Mouse (Mus musculus) lung, adult 2 months (tissue): Measurements from ENCODE around the gene Gcm1. TPM values are rescaled to one million over a fixed set of nuclear protein-coding genes. Genes with fewer than 3 reads are reported as not detected.

ENCODE experiments used
- DNase-seq: peaks from one replicate; pipeline ENCODE4 v3.0.0; 2022
- H3K4me1 ChIP-seq: fragments of 200-500 bp; 2 replicates; pipeline ENCODE4 v1.6.1; 2011; ENCODE audit warnings: low read length; ENCODE audit not compliant: control insufficient read depth, insufficient read depth
- H3K4me3 ChIP-seq: fragments of 200-500 bp; replicated peaks from 2 replicates; pipeline ENCODE3; 2011; ENCODE audit warnings: low read depth, mild to moderate bottlenecking, control low read depth, low read length; ENCODE audit errors: extremely low read depth
- CTCF ChIP-seq: fragments of 200-500 bp; IDR thresholded peaks from 2 replicates; pipeline ENCODE4 v1.5.1; 2011; ENCODE audit warnings: mild to moderate bottlenecking, low read length, control low read depth; ENCODE audit not compliant: insufficient read depth
- POLR2A ChIP-seq: fragments of 200-500 bp; IDR thresholded peaks from 2 replicates; pipeline ENCODE4 v1.6.1; 2011; ENCODE audit warnings: low read depth, mild to moderate bottlenecking, control low read depth, low read length, borderline replicate concordance; ENCODE audit errors: extremely low read depth
- WGBS: fragments of 180-500 bp; shearing (Covaris S2); methylation state at CpG from one replicate; pipeline ENCODE4 v1.1.7; 2018; 5-methylcytosine and 5-hydroxymethylcytosine counted together
- polyA plus RNA-seq: library from polyadenylated mRNA; depleted of rRNA; stranded (reverse); fragments of >200 nt; gene quantifications from 2 replicates; pipeline ENCODE4 v1.2.3, GENCODE M21; 2012

The Gcm1 gene
- polyA plus RNA-seq, 1 experiment = not detected

- Histone ChIP-seq H3K4me3 (no peak overlapping the region), H3K4me1 (no peaks in the 10 kb centered on the region)
- TF ChIP-seq POLR2A (no peak), CTCF (no peak)
- 92% methylated on average over 7 of the region's 7 CpGs for WGBS
- no peak for DNase-seq
Measured at GRCm38 (mm10) chr9:78015816-78016215, 35.9 kb upstream of the Gcm1 start.

- Histone ChIP-seq H3K4me3 (no peak overlapping the region), H3K4me1 (no peaks in the 10 kb centered on the region)
- 57% methylated on average over 15 of the region's 15 CpGs for WGBS
- TF ChIP-seq CTCF (no peak), POLR2A (no peak)
- no peak for DNase-seq
Measured at GRCm38 (mm10) chr9:78016288-78016687, 35.4 kb upstream of the Gcm1 start.

- 68% methylated on average over 9 of the region's 9 CpGs for WGBS
- no peak for DNase-seq
- TF ChIP-seq CTCF = no peak
- no peak for TF ChIP-seq POLR2A
- peaks cover 7% of the 10 kb centered on the region for H3K4me1 ChIP-seq
- H3K4me3 ChIP-seq = no peak overlapping the region
Measured at GRCm38 (mm10) chr9:78021256-78021655, 30.5 kb upstream of the Gcm1 start.

GRCm38 (mm10) chr9:78022187-78022945, 29.4 kb upstream of the Gcm1 start:
- DNase-seq = peak; percentile 49
- 28% methylated on average over 8 of the region's 8 CpGs for WGBS
- TF ChIP-seq POLR2A = peak; percentile 40; the same call in 1 of the 2 replicates
- TF ChIP-seq CTCF = no peak
- Histone ChIP-seq H3K4me3 (no peak overlapping the region), H3K4me1 (peaks cover 7% of the 10 kb centered on the region)

- WGBS = 15% methylated on average over 3 of the region's 3 CpGs
- H3K4me1 ChIP-seq = peaks cover 7% of the 10 kb centered on the region
- DNase-seq = peak; percentile 62
- no peak for TF ChIP-seq POLR2A
- TF ChIP-seq CTCF = peak; percentile 90
- no peak overlapping the region for H3K4me3 ChIP-seq
Measured at GRCm38 (mm10) chr9:78024823-78025222, 26.9 kb upstream of the Gcm1 start.

- Histone ChIP-seq H3K4me3 (no peak overlapping the region), H3K4me1 (peaks cover 2% of the 10 kb centered on the region; the same call in 1 of the 2 replicates)
- DNase-seq = no peak
- TF ChIP-seq CTCF (no peak), POLR2A (no peak)
- whole genome bisulfite sequencing = 53% methylated on average over 3 of the region's 3 CpGs
Measured at GRCm38 (mm10) chr9:78027099-78027498, 24.6 kb upstream of the Gcm1 start.

- DNase-seq = no peak
- 80% methylated on average over 10 of the region's 10 CpGs for WGBS
- Histone ChIP-seq H3K4me3 (no peak overlapping the region), H3K4me1 (no peaks in the 10 kb centered on the region)
- TF ChIP-seq CTCF (no peak), POLR2A (no peak)
Measured at GRCm38 (mm10) chr9:78030835-78031456, 20.8 kb upstream of the Gcm1 start.

- TF ChIP-seq POLR2A = no peak
- no peaks in the 10 kb centered on the region for H3K4me1 ChIP-seq
- WGBS = 63% methylated on average over 4 of the region's 4 CpGs
- H3K4me3 ChIP-seq = no peak overlapping the region
- DNase-seq = no peak
Measured at GRCm38 (mm10) chr9:78032930-78033329, 18.8 kb upstream of the Gcm1 start.

- Histone ChIP-seq H3K4me3 (no peak overlapping the region), H3K4me1 (peaks cover 3% of the 10 kb centered on the region; the same call in 1 of the 2 replicates)
- WGBS = 73% methylated on average over 5 of the region's 5 CpGs
- no peak for DNase-seq
- TF ChIP-seq CTCF = no peak
- no peak for TF ChIP-seq POLR2A
Measured at GRCm38 (mm10) chr9:78035296-78035695, 16.4 kb upstream of the Gcm1 start.

GRCm38 (mm10) chr9:78035831-78036230, 15.9 kb upstream of the Gcm1 start:
- H3K4me1 ChIP-seq = peaks cover 3% of the 10 kb centered on the region; the same call in 1 of the 2 replicates
- no peak for TF ChIP-seq POLR2A
- no peak for TF ChIP-seq CTCF
- no peak overlapping the region for H3K4me3 ChIP-seq
- 86% methylated on average over 8 of the region's 8 CpGs for WGBS
- DNase-seq = no peak
